Mouse (Mus musculus) intestine, postnatal 0 days (tissue): Measurements from ENCODE around the gene Pak7. TPM values are rescaled to one million over a fixed set of nuclear protein-coding genes. Genes with fewer than 3 reads are reported as not detected.

Experiments used
- ATAC-seq: fragments of 200-750 bp; cut with Nextera tagmentation; 2 replicates; pipeline ENCODE4 v1.8.0; 2017; ENCODE audit warnings: mild to moderate bottlenecking, moderate TSS enrichment, moderate library complexity
- H3K27ac ChIP-seq: fragments of 300-500 bp; sonication (generic); 2 replicates; pipeline ENCODE4 v1.5.1; 2014; ENCODE audit warnings: mild to moderate bottlenecking, low read depth, low read length, moderate library complexity
- H3K27me3 ChIP-seq: fragments of 300-500 bp; sonication (generic); replicated peaks from 2 replicates; pipeline ENCODE4 v1.6.1; 2014; ENCODE audit warnings: low read length, mixed read lengths; ENCODE audit not compliant: control insufficient read depth, insufficient read depth
- H3K36me3 ChIP-seq: fragments of 300-500 bp; sonication (generic); 2 replicates; pipeline ENCODE4 v1.6.1; 2014; ENCODE audit warnings: mild to moderate bottlenecking, moderate library complexity; ENCODE audit not compliant: control insufficient read depth, insufficient read depth
- H3K4me1 ChIP-seq: fragments of 300-500 bp; sonication (generic); replicated peaks from 2 replicates; pipeline ENCODE4 v1.6.1; 2014; ENCODE audit warnings: antibody characterized with exemption, low read length, mixed read lengths; ENCODE audit not compliant: control insufficient read depth, insufficient read depth
- H3K4me2 ChIP-seq: fragments of 300-500 bp; sonication (generic); replicated peaks from 2 replicates; pipeline ENCODE4 v1.6.1; 2014; ENCODE audit warnings: low read depth, mild to moderate bottlenecking, moderate library complexity
- H3K4me3 ChIP-seq: fragments of 300-500 bp; sonication (generic); 2 replicates; pipeline ENCODE4 v1.5.1; 2014; ENCODE audit warnings: low read depth, low read length
- H3K9ac ChIP-seq: fragments of 300-500 bp; sonication (generic); 2 replicates; pipeline ENCODE4 v1.6.1; 2014; ENCODE audit warnings: mild to moderate bottlenecking, low read depth, low read length
- H3K9me3 ChIP-seq: fragments of 300-500 bp; sonication (generic); 2 replicates; pipeline ENCODE4 v1.6.1; 2016; ENCODE audit warnings: mixed run types; ENCODE audit not compliant: control insufficient read depth
- CTCF ChIP-seq: sonication (generic); IDR thresholded peaks from 2 replicates; pipeline ENCODE4 v1.5.1; 2016; ENCODE audit warnings: low read depth, mild to moderate bottlenecking, control low read depth, antibody characterized with exemption, moderate library complexity
- WGBS: fragments of 180-500 bp; shearing (Covaris S2); extraction: QIAGEN DNeasy Blood & Tissue Kit; methylation state at CpG from one replicate; pipeline ENCODE4 v1.1.7; 2014; 5-methylcytosine and 5-hydroxymethylcytosine counted together
- polyA plus RNA-seq: library from polyadenylated mRNA; unstranded; fragments of >200 nt; fragmentation: Nextera tagmentation; extraction: Ambion mirVana; gene quantifications from 2 replicates; pipeline ENCODE4 v1.2.1, GENCODE M21; 2015

The Pak7 gene
- polyA plus RNA-seq, result 0.29 and 0.33 TPM in 2 replicates

GRCm38 (mm10) chr2:136387181-136388131, at the start of gene Pak7:
Pak7 (minus strand) TSS chr2:136387967.
- no peak within 1 kb of the TSS for H3K27ac ChIP-seq
- 2% methylated on average over 39 of the region's 39 CpGs for WGBS
- ATAC-seq, result peak; percentile 43; the same call in 1 of the 2 replicates
- H3K9me3 ChIP-seq, result no peaks in the 10 kb centered on the region
- no peaks in the 10 kb centered on the region for H3K4me1 ChIP-seq
- peak within 1 kb of the TSS; percentile 66 for H3K4me2 ChIP-seq
- peaks cover 13% of the 10 kb centered on the region; the same call in 1 of the 2 replicates for H3K27me3 ChIP-seq
- H3K36me3 ChIP-seq, result no peaks in the 10 kb centered on the region
- peak within 1 kb of the TSS; percentile 35 for H3K4me3 ChIP-seq
- no peak for TF ChIP-seq CTCF
- H3K9ac ChIP-seq, result no peak within 1 kb of the TSS

- WGBS, result 77% methylated on average over 6 of the region's 6 CpGs
Observed at GRCm38 (mm10) chr2:136425561-136425960, 37.8 kb upstream of the Pak7 start.

GRCm38 (mm10) chr2:136419543-136419942, 31.8 kb upstream of the Pak7 start:
- WGBS, result 66% methylated on average over 1 of the region's 1 CpGs
- H3K4me3 ChIP-seq, result no peak overlapping the region
- H3K4me2 ChIP-seq, result no peak overlapping the region
- no peak overlapping the region for H3K27ac ChIP-seq
- H3K9ac ChIP-seq, result no peak overlapping the region
- no peak for ATAC-seq
- no peaks in the 10 kb centered on the region for H3K4me1 ChIP-seq
- no peak for TF ChIP-seq CTCF
- no peaks in the 10 kb centered on the region for H3K27me3 ChIP-seq
- H3K9me3 ChIP-seq, result no peaks in the 10 kb centered on the region
- H3K36me3 ChIP-seq, result no peaks in the 10 kb centered on the region

More at GRCm38 (mm10) chr2:136425561-136425960, 37.8 kb upstream of the Pak7 start:
- H3K27me3 ChIP-seq, result no peaks in the 10 kb centered on the region
- H3K4me3 ChIP-seq, result no peak overlapping the region
- H3K27ac ChIP-seq, result no peak overlapping the region
- H3K36me3 ChIP-seq, result no peaks in the 10 kb centered on the region
- H3K9me3 ChIP-seq, result no peaks in the 10 kb centered on the region
- no peak for TF ChIP-seq CTCF
- no peak overlapping the region for H3K4me2 ChIP-seq
- no peaks in the 10 kb centered on the region for H3K4me1 ChIP-seq
- ATAC-seq, result no peak
- no peak overlapping the region for H3K9ac ChIP-seq

GRCm38 (mm10) chr2:136416381-136416780, 28.6 kb upstream of the Pak7 start:
- Histone ChIP-seq H3K27me3 (no peaks in the 10 kb centered on the region), H3K4me1 (no peaks in the 10 kb centered on the region), H3K27ac (no peak overlapping the region), H3K36me3 (no peaks in the 10 kb centered on the region), H3K9ac (no peak overlapping the region), H3K4me2 (no peak overlapping the region), H3K9me3 (no peaks in the 10 kb centered on the region), H3K4me3 (no peak overlapping the region)
- ATAC-seq, result no peak
- no peak for TF ChIP-seq CTCF

- no peaks in the 10 kb centered on the region for H3K4me1 ChIP-seq
Observed at GRCm38 (mm10) chr2:136402587-136402986, 14.8 kb upstream of the Pak7 start.

GRCm38 (mm10) chr2:136375318-136375717, 12.4 kb downstream of the Pak7 start:
- H3K4me1 ChIP-seq, result no peaks in the 10 kb centered on the region
- no peaks in the 10 kb centered on the region for H3K9me3 ChIP-seq
- no peak overlapping the region for H3K9ac ChIP-seq
- H3K27me3 ChIP-seq, result no peaks in the 10 kb centered on the region
- H3K27ac ChIP-seq, result no peak overlapping the region
- TF ChIP-seq CTCF, result no peak
- H3K4me3 ChIP-seq, result no peak overlapping the region
- 64% methylated on average over 3 of the region's 3 CpGs for WGBS
- no peak overlapping the region for H3K4me2 ChIP-seq
- no peaks in the 10 kb centered on the region for H3K36me3 ChIP-seq
- no peak for ATAC-seq

More at GRCm38 (mm10) chr2:136402587-136402986, 14.8 kb upstream of the Pak7 start:
- Histone ChIP-seq H3K36me3 (no peaks in the 10 kb centered on the region), H3K27me3 (no peaks in the 10 kb centered on the region), H3K9me3 (no peaks in the 10 kb centered on the region), H3K9ac (no peak overlapping the region), H3K27ac (no peak overlapping the region), H3K4me3 (no peak overlapping the region), H3K4me2 (no peak overlapping the region)
- TF ChIP-seq CTCF, result no peak
- WGBS, result 78% methylated on average over 4 of the region's 4 CpGs
- no peak for ATAC-seq
